Mouse (Mus musculus) retina, embryonic 14.5 days (tissue): ENCODE measurements around the gene Mup10.
"Not testable (repeated sequence)": the region's sequence is repeated elsewhere in the genome, so short reads cannot be mapped to it uniquely, and the experiment has no call there.

Source experiments
- DNase-seq: peaks from one replicate; pipeline ENCODE4 v3.0.0-alpha.2; 2015; ENCODE audit warnings: low spot score

The Mup10 gene

GRCm38 (mm10) chr4:60582099-60582498 is at the start of gene Mup10:
Mup10 (minus strand) TSS chr4:60582199.
- not testable (repeated sequence) for DNase-seq
